Mouse (Mus musculus) hindbrain, embryonic 11.5 days (tissue): ENCODE measurements at regions not wholly inside any gene's neighbourhood (a gene's known extent, or its start where the extent isn't known, plus 50 kb on each side); places are given as distances from the start of the nearest gene placed in this dataset.

Source experiments
- ATAC-seq: fragments of 200-750 bp; cut with Nextera tagmentation; 2 replicates; pipeline ENCODE4 v1.8.0; 2017; ENCODE audit warnings: mild to moderate bottlenecking, moderate TSS enrichment, moderate library complexity; ENCODE audit not compliant: low FRiP score
- DNase-seq: peaks from one replicate; pipeline ENCODE4 v3.0.0-alpha.2; 2015; ENCODE audit warnings: low spot score
- H3K27ac ChIP-seq: fragments of 300-500 bp; sonication (generic); 2 replicates; pipeline ENCODE4 v1.5.1; 2014; ENCODE audit warnings: mild to moderate bottlenecking, low read depth, low read length
- H3K27me3 ChIP-seq: fragments of 300-500 bp; sonication (generic); 2 replicates; pipeline ENCODE4 v1.6.1; 2014; ENCODE audit warnings: mild to moderate bottlenecking, low read length, moderate library complexity, mixed read lengths; ENCODE audit not compliant: control insufficient read depth, insufficient read depth
- H3K36me3 ChIP-seq: fragments of 300-500 bp; sonication (generic); 2 replicates; pipeline ENCODE4 v1.6.1; 2014; ENCODE audit warnings: mild to moderate bottlenecking, low read length, moderate library complexity, mixed read lengths; ENCODE audit not compliant: control insufficient read depth, insufficient read depth
- H3K4me1 ChIP-seq: fragments of 300-500 bp; sonication (generic); replicated peaks from 2 replicates; pipeline ENCODE4 v1.6.1; 2014; ENCODE audit warnings: low read length, mixed read lengths; ENCODE audit not compliant: control insufficient read depth, insufficient read depth
- H3K4me2 ChIP-seq: fragments of 300-500 bp; sonication (generic); replicated peaks from 2 replicates; pipeline ENCODE4 v1.6.1; 2014; ENCODE audit warnings: mild to moderate bottlenecking, low read depth, low read length
- H3K4me3 ChIP-seq: fragments of 300-500 bp; sonication (generic); 2 replicates; pipeline ENCODE4 v1.5.1; 2014; ENCODE audit warnings: low read depth, low read length
- H3K9ac ChIP-seq: fragments of 300-500 bp; sonication (generic); 2 replicates; pipeline ENCODE4 v1.6.1; 2014; ENCODE audit warnings: low read depth, low read length
- H3K9me3 ChIP-seq: fragments of 300-500 bp; sonication (generic); 2 replicates; pipeline ENCODE4 v1.6.1; 2016; ENCODE audit warnings: low read length; ENCODE audit not compliant: control insufficient read depth
- WGBS: fragments of 180-500 bp; shearing (Covaris S2); extraction: QIAGEN DNeasy Blood & Tissue Kit; methylation state at CpG from one replicate; pipeline ENCODE4 v1.1.7; 2014; 5-methylcytosine and 5-hydroxymethylcytosine counted together

DNA sequence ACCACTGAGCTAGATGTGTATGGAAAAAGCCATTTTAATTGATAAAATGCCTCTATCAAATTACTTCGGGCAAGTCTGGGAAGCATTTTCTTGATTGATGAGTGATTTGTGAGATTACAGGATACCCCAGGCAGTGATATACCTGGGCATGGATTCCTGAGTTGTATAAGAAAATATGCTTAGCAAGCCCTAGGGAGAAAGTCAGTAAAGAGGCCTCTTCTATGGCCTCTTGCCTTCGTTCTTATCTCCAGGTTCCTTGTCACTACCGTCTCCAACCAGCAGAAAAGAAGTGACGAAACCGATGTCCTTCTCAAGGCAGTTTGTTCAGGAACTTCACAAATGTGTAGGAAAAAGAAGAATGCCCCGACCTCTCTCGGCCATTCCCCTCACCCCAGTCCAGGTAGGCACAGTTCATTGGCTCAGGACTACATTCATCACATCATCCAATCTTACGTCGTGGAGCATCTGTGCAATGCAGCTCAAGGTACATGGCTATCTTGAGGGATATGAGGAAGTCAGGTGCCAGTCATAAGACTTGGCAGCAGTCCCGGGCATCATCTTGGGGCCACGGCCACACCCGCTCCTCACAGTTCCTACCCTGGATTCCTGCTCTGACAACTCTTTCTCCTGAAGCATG lies 310.2 kb downstream of the Cdh11 start:
- H3K27me3 ChIP-seq = no peaks in the 10 kb centered on the region
- H3K27ac ChIP-seq = no peak overlapping the region
- H3K36me3 ChIP-seq = no peaks in the 10 kb centered on the region
- H3K4me3 ChIP-seq = no peak overlapping the region
- H3K9me3 ChIP-seq = no peaks in the 10 kb centered on the region
- 91% methylated on average over 12 of the region's 12 CpGs for WGBS
- H3K9ac ChIP-seq = no peak overlapping the region
- no peak for DNase-seq
- H3K4me2 ChIP-seq = no peak overlapping the region
- ATAC-seq = no peak
- no peaks in the 10 kb centered on the region for H3K4me1 ChIP-seq

DNA sequence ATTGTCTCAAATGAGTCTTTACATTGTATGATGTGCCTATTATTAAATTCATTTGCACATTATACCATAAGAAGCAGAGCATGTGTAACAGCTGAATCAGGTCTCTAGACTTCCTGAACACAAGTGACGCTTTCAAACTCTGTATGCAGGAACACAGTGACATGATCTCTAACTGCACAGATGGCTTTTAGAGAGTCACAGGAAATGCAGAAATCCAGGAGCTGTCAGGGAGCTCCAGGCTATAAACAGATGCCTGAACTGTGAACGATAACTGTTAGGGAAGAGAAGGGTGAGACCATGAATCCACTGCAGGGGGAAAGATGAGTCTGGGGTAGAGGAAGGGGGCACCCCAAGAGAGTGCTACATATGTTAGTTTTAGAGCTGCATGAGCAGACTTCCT lies 311.2 kb downstream of the Cdh11 start:
- DNase-seq = no peak
- 73% methylated on average over 2 of the region's 2 CpGs for WGBS
- H3K4me3 ChIP-seq = no peak overlapping the region

DNA sequence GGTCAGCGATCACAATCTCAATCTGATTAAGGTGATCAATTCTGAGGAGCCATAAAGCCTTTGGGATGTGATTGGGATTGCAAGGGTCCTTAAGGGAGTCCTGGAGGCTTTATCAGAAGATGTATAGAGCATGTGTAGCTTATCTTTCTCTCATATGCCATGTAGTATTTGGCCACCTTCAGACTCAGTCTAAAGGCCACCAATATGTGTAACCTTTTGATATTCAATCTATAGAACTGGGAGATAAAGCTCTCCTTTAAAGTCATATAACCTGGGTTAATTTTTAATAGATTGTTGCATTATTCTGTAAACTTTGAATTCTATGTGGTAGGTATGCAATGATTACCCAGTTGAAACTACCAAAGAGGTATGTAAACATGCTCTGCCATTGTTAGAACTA lies 314.1 kb downstream of the Cdh11 start:
- H3K4me1 ChIP-seq = no peaks in the 10 kb centered on the region
- no peak overlapping the region for H3K4me2 ChIP-seq
- DNase-seq = no peak
- ATAC-seq = no peak
- H3K4me3 ChIP-seq = no peak overlapping the region
- H3K9ac ChIP-seq = no peak overlapping the region
- H3K36me3 ChIP-seq = no peaks in the 10 kb centered on the region
- H3K27me3 ChIP-seq = no peaks in the 10 kb centered on the region
- H3K27ac ChIP-seq = no peak overlapping the region
- WGBS = 90% methylated on average over 1 of the region's 1 CpGs
- no peaks in the 10 kb centered on the region for H3K9me3 ChIP-seq

More for the DNA sequence above, 311.2 kb downstream of the Cdh11 start:
- no peaks in the 10 kb centered on the region for H3K4me1 ChIP-seq
- H3K36me3 ChIP-seq = no peaks in the 10 kb centered on the region
- no peak overlapping the region for H3K9ac ChIP-seq
- no peaks in the 10 kb centered on the region for H3K9me3 ChIP-seq
- no peak overlapping the region for H3K27ac ChIP-seq
- no peaks in the 10 kb centered on the region for H3K27me3 ChIP-seq
- ATAC-seq = no peak
- H3K4me2 ChIP-seq = no peak overlapping the region

GRCm38 (mm10) chr8:102462601-102463000 lies 322.8 kb downstream of the Cdh11 start:
- H3K9me3 ChIP-seq = no peaks in the 10 kb centered on the region
- no peaks in the 10 kb centered on the region for H3K27me3 ChIP-seq
- DNase-seq (no peak), ATAC-seq (no peak)
- WGBS = 96% methylated on average over 2 of the region's 2 CpGs
- H3K4me3 ChIP-seq = no peak overlapping the region
- no peak overlapping the region for H3K4me2 ChIP-seq
- H3K27ac ChIP-seq = no peak overlapping the region
- H3K9ac ChIP-seq = no peak overlapping the region
- no peaks in the 10 kb centered on the region for H3K4me1 ChIP-seq
- no peaks in the 10 kb centered on the region for H3K36me3 ChIP-seq

DNA sequence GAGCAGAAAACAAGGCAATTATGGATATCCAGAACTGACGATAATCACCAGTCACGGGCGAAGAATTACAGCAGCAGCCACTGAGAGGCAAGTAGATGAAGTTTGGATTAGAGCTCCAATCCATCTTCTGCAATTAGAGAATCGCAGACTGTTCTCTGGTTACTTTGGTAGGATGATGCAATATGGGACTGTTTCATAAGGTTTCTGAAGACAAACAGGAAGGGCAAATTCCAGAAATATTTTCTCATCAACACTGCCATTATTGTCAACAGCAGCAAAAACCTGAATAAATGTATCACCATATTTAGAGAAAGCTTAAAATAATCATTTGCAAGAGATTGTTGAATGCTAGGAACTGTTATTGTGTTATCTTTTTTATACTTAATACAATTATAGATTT lies 342.4 kb downstream of the Cdh11 start:
- Histone ChIP-seq H3K4me2 (no peak overlapping the region), H3K27ac (no peak overlapping the region), H3K27me3 (no peaks in the 10 kb centered on the region), H3K4me1 (no peaks in the 10 kb centered on the region), H3K4me3 (no peak overlapping the region), H3K9me3 (no peaks in the 10 kb centered on the region), H3K9ac (no peak overlapping the region), H3K36me3 (no peaks in the 10 kb centered on the region)
- ATAC-seq (no peak), DNase-seq (no peak)
- 89% methylated on average over 4 of the region's 4 CpGs for WGBS

DNA sequence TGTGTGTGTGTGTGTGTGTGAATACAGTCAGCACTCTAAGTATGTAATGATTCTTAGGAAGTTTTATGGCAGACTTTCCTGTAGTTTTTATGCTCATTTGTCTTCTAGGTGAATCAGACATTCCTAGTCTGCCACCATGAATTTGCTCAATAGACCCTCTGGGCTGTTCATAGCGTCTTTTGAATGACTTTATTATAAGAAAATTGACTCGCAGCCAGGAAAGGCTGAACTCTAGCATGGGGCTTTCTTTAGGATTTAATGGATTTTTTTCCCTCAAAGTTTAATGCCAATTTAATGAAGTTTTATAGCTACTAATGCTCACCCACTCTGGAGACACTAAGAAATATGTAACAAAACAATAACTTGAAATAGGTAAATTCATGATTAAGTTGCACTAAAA lies 363.6 kb downstream of the Cdh11 start:
- Histone ChIP-seq H3K9me3 (no peaks in the 10 kb centered on the region), H3K4me2 (no peak overlapping the region), H3K27me3 (no peaks in the 10 kb centered on the region), H3K9ac (no peak overlapping the region), H3K27ac (no peak overlapping the region), H3K36me3 (no peaks in the 10 kb centered on the region), H3K4me1 (no peaks in the 10 kb centered on the region), H3K4me3 (no peak overlapping the region)
- ATAC-seq (no peak), DNase-seq (no peak)
- 71% methylated on average over 2 of the region's 2 CpGs for WGBS

- no peak for DNase-seq
- Histone ChIP-seq H3K9me3 (no peaks in the 10 kb centered on the region), H3K4me2 (no peak overlapping the region), H3K27me3 (no peaks in the 10 kb centered on the region), H3K4me1 (no peaks in the 10 kb centered on the region), H3K27ac (no peak overlapping the region), H3K9ac (no peak overlapping the region), H3K36me3 (no peaks in the 10 kb centered on the region), H3K4me3 (no peak overlapping the region)
- 79% methylated on average over 4 of the region's 4 CpGs for WGBS
- no peak for ATAC-seq
Measured at GRCm38 (mm10) chr8:102414931-102415330, 370.5 kb downstream of the Cdh11 start.

DNA sequence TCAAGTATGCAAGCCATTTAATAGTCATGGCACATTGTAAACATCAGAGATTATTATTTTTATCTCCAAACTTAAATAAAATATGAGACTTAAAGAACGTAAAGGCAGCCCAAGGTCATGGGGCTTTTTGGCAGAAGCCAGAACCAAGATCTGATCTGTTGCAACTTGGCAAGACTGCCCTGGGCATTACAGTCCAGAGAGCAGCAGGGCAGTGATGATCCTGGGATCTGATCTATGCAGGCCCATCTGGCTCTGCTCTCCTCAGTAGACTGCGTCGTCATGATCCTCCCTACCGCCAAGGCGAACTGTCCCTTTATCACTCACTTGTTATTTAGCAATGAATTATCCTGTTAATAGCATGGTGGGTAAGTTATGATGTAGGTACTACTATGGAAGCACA lies 372.0 kb downstream of the Cdh11 start:
- WGBS = 89% methylated on average over 5 of the region's 5 CpGs
- DNase-seq (no peak), ATAC-seq (no peak)
- H3K4me1 ChIP-seq = no peaks in the 10 kb centered on the region
- no peak overlapping the region for H3K4me3 ChIP-seq
- H3K9me3 ChIP-seq = no peaks in the 10 kb centered on the region
- no peak overlapping the region for H3K27ac ChIP-seq
- H3K4me2 ChIP-seq = no peak overlapping the region
- no peak overlapping the region for H3K9ac ChIP-seq
- H3K27me3 ChIP-seq = no peaks in the 10 kb centered on the region
- no peaks in the 10 kb centered on the region for H3K36me3 ChIP-seq

DNA sequence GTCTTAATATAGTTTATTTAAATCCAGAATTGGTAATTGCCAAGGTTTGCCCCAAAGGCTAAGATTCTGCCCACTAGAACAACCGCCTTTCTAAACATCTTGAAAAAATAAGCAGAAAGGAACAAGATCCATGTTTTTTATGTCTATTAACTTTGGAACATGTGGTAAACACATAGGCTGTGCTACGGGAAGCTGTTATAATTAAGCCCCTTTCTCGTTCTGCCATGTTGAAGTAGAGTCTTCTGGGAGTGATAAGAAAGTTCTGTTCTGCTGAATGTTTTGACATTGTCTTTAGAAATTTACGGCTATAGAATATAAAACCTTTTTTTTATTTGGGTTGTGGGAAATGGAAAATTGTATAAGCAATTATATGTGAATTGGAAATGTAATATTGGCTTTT lies 397.9 kb downstream of the Cdh11 start:
- no peaks in the 10 kb centered on the region for H3K36me3 ChIP-seq
- no peak overlapping the region for H3K4me3 ChIP-seq
- DNase-seq (no peak), ATAC-seq (no peak)
- H3K4me1 ChIP-seq = no peaks in the 10 kb centered on the region
- WGBS = 92% methylated on average over 4 of the region's 4 CpGs
- H3K27ac ChIP-seq = no peak overlapping the region
- no peak overlapping the region for H3K4me2 ChIP-seq
- H3K9me3 ChIP-seq = no peaks in the 10 kb centered on the region
- no peak overlapping the region for H3K9ac ChIP-seq
- H3K27me3 ChIP-seq = no peaks in the 10 kb centered on the region
